Mouse (Mus musculus) embryo, embryonic 10 days (tissue): ENCODE measurements at regions not wholly inside any gene's neighbourhood (a gene's known extent, or its start where the extent isn't known, plus 50 kb on each side); places are given as distances from the start of the nearest gene placed in this dataset.

Experiments used
- DNase-seq: peaks from one replicate; pipeline ENCODE4 v3.0.0-alpha.2; 2015; ENCODE audit warnings: low spot score

DNA sequence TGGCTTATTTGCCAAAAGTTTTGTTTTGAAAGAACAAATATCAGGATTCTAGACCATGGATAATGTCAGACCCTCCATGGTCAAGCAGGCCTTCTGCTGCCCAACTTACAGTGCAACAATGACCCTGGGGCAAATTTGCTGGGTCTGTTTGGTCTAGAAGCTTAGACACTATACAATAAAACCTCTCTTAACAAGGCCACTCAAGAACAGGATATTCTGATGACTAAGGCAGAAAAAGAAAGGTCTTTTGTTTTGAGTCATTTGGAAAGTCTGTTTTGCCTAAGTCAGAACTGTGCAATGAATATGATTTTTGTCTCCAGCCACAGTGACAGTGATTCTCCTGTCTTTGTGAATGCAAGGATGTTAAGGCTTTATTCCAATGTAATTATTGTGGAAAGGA is 1435.0 kb downstream of the Slc22a22 start:
- DNase-seq: no peak

- no peak for DNase-seq
Measured at GRCm38 (mm10) chr15:56030007-56030406, 1447.4 kb downstream of the Slc22a22 start.

GRCm38 (mm10) chr15:56027197-56027818 is 1450.1 kb downstream of the Slc22a22 start:
- peak; percentile 26 for DNase-seq

- DNase-seq: no peak
Measured at GRCm38 (mm10) chr15:56024705-56025104, 1452.7 kb downstream of the Slc22a22 start.

DNA sequence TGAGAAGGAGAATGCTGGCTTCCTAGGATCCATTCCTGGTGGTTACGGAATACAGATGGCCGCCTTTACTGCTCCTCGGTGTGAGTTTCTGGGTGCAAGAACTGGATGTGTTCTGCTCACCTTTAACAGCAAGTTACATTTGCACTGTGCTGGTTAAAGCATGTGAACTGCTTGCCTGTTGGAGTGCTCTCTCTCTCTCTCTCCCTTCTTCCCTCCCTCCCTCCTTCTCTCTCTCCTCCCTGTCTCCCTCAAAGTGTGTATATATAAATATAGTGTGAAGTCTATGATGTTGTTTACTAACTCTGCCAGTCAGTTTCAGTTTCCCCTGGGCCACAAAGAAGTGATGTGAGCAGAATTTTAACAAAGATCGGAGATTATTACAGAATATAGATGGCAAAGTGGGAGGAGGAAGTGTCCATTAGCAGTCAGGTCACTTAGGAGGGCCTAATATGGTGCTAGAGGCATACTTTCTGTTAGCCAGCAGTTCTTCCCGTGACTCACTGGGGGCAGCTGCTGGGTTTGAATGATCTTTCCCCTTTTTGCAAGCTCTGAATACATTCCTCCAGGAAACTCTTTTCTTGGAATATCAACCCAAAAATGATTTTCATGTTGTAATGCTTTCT is 1453.5 kb downstream of the Slc22a22 start:
- no peak for DNase-seq

- no peak for DNase-seq
Measured at GRCm38 (mm10) chr15:56022315-56022714, 1455.1 kb downstream of the Slc22a22 start.

DNA sequence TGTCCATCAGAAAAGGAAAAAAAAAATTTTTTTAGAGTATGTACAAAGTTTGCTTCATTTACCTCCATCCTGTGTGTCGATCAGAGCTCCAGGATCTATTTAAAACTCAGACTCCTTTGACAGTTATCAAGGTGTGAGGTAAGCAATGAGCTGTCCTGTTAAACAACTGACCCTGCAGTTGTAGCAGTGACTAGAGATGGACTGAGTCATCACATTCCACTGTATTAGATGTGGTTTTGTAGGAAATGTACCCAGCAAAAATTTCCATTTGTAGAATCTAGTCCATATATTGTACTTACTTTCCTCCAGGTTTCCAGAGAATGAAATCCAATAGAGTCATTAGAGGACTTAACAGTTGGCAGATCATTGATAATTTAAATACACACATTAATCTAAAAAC is 1459.3 kb downstream of the Slc22a22 start:
- DNase-seq: no peak

DNA sequence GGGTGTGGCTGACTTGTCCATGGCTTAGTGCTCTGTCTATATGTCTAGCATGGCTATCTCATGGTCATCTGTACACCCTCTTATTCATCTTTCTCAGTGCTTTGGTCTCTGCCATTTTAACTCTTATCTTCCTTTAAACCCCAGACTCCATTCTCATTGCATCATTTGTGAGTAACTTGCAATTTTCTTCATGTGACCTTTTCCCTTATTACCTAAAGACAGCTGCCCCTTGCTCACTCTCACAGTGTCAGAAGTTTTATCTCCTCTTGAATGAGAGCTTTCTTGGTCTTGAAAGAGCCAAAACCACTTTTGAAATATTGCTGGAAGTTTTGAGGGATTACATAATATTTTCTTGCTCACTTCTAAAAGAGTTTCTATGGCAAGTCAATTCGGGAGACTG is 1459.9 kb downstream of the Slc22a22 start:
- DNase-seq: no peak

- no peak for DNase-seq
Measured at GRCm38 (mm10) chr15:56016070-56016469, 1461.4 kb downstream of the Slc22a22 start.

DNA sequence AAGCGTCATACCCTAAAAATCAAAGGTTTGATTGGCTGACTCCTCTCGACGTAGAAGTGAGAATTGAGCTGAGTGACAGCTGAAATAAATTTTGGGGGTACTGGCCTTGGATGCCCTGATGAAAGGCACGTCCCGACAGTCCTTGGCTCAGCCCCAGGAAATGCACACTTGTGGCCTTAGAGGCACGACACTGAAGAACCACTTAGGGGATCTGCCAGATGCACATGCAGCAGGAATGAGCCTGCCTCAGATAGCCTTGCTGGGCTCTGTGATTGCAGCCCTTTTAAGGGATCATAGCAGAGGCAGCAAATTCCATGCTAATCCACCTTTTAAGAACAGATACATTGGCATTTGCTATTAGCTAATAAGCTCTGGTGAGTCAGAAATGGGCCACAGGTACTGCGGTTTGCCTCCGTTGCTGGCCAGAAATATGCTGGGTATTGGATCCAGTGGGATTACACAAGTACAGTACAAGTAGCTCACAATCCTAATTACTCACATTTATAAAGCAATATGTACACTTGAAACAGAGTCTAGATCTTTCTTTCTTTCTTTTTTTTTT is 1463.3 kb downstream of the Slc22a22 start:
- no peak for DNase-seq

DNA sequence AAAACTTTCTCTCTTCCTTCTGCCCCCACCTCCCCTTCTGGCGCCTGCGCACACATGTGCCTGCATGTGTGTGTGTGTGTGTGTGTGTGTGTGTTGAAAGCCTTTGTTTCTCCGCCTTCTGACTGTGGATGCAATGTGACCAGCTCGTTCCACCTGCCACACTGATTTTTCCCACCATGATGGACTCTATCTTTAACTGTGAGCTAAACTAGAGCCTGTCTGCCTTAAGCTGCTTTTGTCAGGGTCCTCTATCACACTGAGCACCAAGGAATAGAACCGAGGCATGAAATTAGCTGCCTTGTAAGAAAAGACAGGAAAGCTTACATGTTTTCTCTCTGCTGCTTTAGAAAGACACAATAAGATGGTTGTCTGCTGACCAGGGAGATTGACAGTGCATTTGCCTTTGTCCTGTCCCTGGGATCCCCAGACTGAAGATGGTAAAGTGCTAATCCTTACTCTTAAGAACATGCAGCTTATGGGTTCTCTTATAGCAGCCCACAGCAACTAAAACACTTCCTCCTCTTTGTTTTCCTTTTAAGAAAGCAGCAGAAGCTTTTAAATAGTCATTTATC is 1468.7 kb downstream of the Slc22a22 start:
- peak; percentile 7 for DNase-seq

- DNase-seq: no peak
Measured at GRCm38 (mm10) chr15:56007376-56007775, 1470.0 kb downstream of the Slc22a22 start.

GRCm38 (mm10) chr15:56005361-56005760 is 1472.1 kb downstream of the Slc22a22 start:
- no peak for DNase-seq

DNA sequence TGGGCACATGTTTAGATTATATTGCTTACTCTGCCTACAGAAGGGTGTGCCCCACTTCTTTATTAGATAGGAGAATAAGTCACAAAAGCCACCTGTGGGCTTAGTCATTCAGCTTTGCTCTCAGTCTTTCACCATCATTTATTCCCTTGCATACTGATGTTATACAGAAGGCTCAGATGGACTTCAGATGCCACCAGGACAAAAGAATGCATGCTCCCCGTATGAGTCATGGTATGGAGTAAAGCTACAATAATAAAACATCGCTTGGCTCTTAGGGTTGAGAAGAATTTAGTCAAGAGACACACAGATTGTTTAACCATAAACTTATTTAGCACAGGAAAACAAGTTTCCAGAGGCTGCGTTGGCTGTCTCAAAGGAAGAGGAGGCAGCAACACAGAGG is 1473.5 kb downstream of the Slc22a22 start:
- no peak for DNase-seq

DNA sequence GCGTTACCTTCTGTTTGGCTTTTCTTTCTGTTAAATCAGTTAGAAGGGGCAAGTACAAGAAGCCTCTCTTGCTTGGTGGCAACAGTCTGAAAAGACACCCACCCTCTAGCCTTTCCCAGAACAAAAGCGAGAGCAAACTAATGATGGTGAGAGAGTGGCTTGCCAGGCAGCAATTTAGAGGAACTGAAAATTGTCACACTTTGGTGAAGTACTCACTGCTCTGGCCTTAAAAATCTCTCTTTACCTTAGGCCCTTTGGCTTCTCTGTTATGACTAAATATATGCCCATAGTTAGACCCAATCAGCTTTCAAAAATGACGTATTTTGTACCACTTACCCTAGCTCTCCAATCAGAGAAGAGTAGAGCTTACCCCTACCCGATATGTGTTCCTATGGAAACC is 1477.8 kb downstream of the Slc22a22 start:
- DNase-seq: no peak

- DNase-seq: no peak
Measured at GRCm38 (mm10) chr15:55997977-55998376, 1479.4 kb downstream of the Slc22a22 start.

GRCm38 (mm10) chr15:55994680-55995079 is 1482.7 kb downstream of the Slc22a22 start:
- DNase-seq: no peak

DNA sequence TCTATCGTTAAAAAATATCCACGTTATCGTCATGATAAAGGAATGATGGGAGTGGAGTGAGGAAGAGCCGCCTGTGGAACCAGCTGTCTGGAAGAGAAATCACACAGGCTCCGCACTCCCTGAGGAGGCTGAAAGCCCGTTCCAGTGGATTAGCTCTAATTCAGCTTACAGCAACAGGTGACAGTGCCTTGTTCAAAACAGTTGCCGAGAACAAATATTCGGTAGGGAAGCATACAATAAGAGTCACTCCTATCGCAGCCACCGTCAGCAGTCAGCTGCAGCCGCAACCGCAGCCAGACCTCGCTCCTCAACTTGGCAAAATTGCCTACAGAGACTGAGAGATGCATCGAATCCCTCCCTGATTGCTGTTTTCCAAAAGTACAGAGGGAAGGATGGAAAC is 1501.6 kb downstream of the Slc22a22 start:
- no peak for DNase-seq

DNA sequence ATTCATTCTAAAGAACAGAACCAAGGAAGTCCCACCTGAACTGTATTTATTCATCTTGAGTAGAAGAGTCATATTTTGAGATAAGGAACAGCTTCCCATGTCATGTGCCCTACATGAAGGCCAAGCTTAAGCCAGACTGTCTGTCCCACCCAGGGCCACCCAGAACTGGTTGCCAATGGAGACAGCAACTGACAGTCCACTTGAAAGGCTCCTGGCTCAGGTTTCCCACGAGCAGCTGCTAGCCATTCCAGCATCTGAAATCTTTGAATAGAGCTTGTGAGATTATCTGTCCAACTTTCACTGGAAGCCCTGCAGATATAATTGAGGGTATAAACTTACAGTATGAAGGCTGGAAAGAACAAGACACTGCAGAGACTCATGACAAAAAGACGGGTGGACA is 1510.6 kb downstream of the Slc22a22 start:
- DNase-seq: peak; percentile 53

DNA sequence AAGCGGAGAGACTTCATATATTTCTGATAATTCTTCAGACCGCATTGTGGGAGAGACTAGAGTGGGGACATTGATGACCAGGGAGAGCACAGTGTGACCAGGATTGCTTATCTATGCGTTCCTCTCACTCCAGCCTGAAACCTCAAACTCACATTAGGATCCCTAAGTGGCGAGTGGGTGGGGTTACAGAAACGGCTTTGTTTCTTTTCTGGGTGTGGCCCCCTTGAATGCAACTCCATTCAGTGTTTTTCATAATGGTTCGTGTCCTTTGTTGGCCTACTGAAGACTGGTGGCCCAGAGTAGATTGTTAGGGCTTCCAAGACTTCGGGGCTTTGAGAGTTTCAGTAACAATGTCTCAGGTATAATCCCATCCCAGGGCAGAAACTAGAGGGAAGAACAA is 1512.1 kb downstream of the Slc22a22 start:
- DNase-seq: no peak

DNA sequence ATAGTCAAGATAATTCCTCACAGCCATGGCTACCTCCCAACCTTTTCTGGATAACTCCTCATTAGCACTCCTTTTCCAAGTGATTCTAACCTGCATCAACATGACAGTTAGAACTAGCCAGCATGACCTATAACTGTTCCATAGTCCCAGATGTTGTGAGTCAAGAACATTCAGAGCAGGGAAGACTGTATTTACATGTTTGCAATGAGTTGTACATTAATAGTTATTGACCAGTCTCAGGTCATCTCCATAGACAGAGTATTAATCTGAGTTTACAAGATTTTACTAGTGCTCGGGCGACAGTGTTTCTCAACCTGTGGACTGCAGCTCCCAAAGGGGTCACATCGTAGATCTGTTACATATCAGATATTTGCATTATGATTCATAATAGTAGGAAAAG is 1515.3 kb downstream of the Slc22a22 start:
- DNase-seq: no peak
